15 mouse cellular contexts compared by ENCODE assay signal in the genomic region with DNA sequence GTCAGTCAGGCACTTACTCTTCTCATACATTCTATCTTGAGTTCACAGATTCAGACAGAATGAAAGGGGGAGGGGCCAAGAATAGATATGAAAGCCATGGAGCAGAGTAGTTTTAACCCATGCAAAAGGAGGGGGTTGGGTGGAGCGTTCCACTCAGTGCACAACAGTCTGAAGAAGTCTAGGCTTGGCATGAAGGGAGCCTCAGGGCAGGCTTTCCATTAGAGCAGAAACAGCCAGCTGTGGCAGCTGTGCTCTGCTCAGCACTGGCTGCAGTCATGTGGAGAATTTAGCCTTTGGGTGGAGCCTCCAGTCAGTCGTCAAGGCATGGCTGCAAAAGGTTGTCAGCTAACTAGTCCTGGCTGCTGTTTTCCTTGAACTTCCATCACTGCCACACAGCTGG.
DNase-seq lines count a peak whose midpoint lies in the region; ATAC-seq and TF ChIP-seq lines count a peak whose summit lies in the region.
"Had no signal": no experiment of that assay in that cellular context is flagged by ENCODE, and none has a peak within 500 bp of the region (broad histone marks: within the 10 kb centered on the region; RNA-seq: fewer than 3 reads in every experiment).

No protein-coding gene starts in this region.

- no peaks in the 10 kb centered on the region for H3K36me3 ChIP-seq in lung, embryonic 14.5 days (ENCODE audit: insufficient read depth)
- no peaks in the 10 kb centered on the region for H3K36me3 ChIP-seq in embryonic facial prominence, embryonic 11.5 days (replicated peaks; ENCODE audit: control insufficient read depth, insufficient read depth, low read depth, low read length)
- H3K36me3 ChIP-seq in limb, embryonic 15.5 days: no peaks in the 10 kb centered on the region
- H3K36me3 ChIP-seq: heart, embryonic 12.5 days; hindbrain, embryonic 15.5 days; liver, embryonic 15.5 days had no signal

- H3K4me1 ChIP-seq in lung, embryonic 14.5 days (ENCODE audit: insufficient read depth): no peaks in the 10 kb centered on the region
- no peaks in the 10 kb centered on the region for H3K4me1 ChIP-seq in embryonic facial prominence, embryonic 11.5 days (ENCODE audit: control insufficient read depth, insufficient read depth, low read length)
- no peaks in the 10 kb centered on the region for H3K4me1 ChIP-seq in limb, embryonic 15.5 days
- H3K4me1 ChIP-seq: heart, embryonic 12.5 days; hindbrain, embryonic 15.5 days; liver, embryonic 15.5 days had no signal

- H3K4me2 ChIP-seq in lung, embryonic 14.5 days: no peak overlapping the region
- no peak overlapping the region for H3K4me2 ChIP-seq in embryonic facial prominence, embryonic 11.5 days (ENCODE audit: low read depth, low read length)
- no peak overlapping the region for H3K4me2 ChIP-seq in limb, embryonic 15.5 days
- H3K4me2 ChIP-seq: heart, embryonic 12.5 days; hindbrain, embryonic 15.5 days; liver, embryonic 15.5 days had no signal

- ATAC-seq in lung, embryonic 14.5 days (ENCODE audit: insufficient read depth): peak; percentile 49; the same call in 1 of the 2 replicates
- peak; percentile 80; the same call in 1 of the 2 replicates for ATAC-seq in embryonic facial prominence, embryonic 11.5 days (replicated peaks; ENCODE audit: insufficient number of reproducible peaks, low FRiP score, low TSS enrichment, low read depth)
- peak; percentile 52; the same call in 1 of the 2 replicates for ATAC-seq in limb, embryonic 15.5 days (ENCODE audit: insufficient number of reproducible peaks, low FRiP score, low TSS enrichment, low read depth)

- H3K9ac ChIP-seq in lung, embryonic 14.5 days: no peak overlapping the region
- no peak overlapping the region for H3K9ac ChIP-seq in embryonic facial prominence, embryonic 11.5 days (replicated peaks; ENCODE audit: low read length)
- H3K9ac ChIP-seq in limb, embryonic 15.5 days: no peak overlapping the region
- H3K9ac ChIP-seq: heart, embryonic 12.5 days; hindbrain, embryonic 15.5 days; liver, embryonic 15.5 days had no signal

- H3K27ac ChIP-seq in lung, embryonic 14.5 days (ENCODE audit: low read depth): no peak overlapping the region
- H3K27ac ChIP-seq in embryonic facial prominence, embryonic 11.5 days (replicated peaks; ENCODE audit: low read depth, low read length): no peak overlapping the region
- H3K27ac ChIP-seq in limb, embryonic 15.5 days: no peak overlapping the region
- H3K27ac ChIP-seq: hindbrain, embryonic 15.5 days; liver, embryonic 15.5 days had no signal

- no peak for TF ChIP-seq CTCF in lung, embryonic 14.5 days (IDR thresholded peaks at IDR 0.05; ENCODE audit: low read depth)

- peak; percentile 6 for DNase-seq in embryo, embryonic 10 days (ENCODE audit: low spot score)
- DNase-seq in embryo, embryonic 9.5 days (ENCODE audit: extremely low spot score): no peak
- peak; percentile 15 for DNase-seq in lung, embryonic 14.5 days
- no peak for DNase-seq in lung, postnatal 4 days
- DNase-seq in embryonic facial prominence, embryonic 11.5 days (ENCODE audit: low spot score): peak; percentile 7
- no peak for DNase-seq in gastrocnemius, postnatal 10 days
- no peak for DNase-seq in right cerebral cortex, postnatal 36 days (ENCODE audit: low spot score in 2 of 2)
- DNase-seq: adrenal gland, postnatal 36 days; gastrocnemius, postnatal 14 days; spleen, adult 18-20 months had no signal

- 50% methylated on average over 2 of the region's 2 CpGs for WGBS in lung, embryonic 14.5 days
- 33% methylated on average over 2 of the region's 2 CpGs for WGBS in embryonic facial prominence, embryonic 11.5 days
- 20% methylated on average over 2 of the region's 2 CpGs for WGBS in limb, embryonic 15.5 days

- no peaks in the 10 kb centered on the region for H3K27me3 ChIP-seq in lung, embryonic 14.5 days (ENCODE audit: insufficient read depth, low read length)
- no peaks in the 10 kb centered on the region for H3K27me3 ChIP-seq in embryonic facial prominence, embryonic 11.5 days (ENCODE audit: control insufficient read depth, insufficient read depth, low read length)
- H3K27me3 ChIP-seq in limb, embryonic 15.5 days: no peaks in the 10 kb centered on the region
- H3K27me3 ChIP-seq: heart, embryonic 12.5 days; hindbrain, embryonic 15.5 days; liver, embryonic 15.5 days had no signal

- H3K4me3 ChIP-seq in lung, embryonic 14.5 days (ENCODE audit: low read depth, low read length): no peak overlapping the region
- H3K4me3 ChIP-seq in embryonic facial prominence, embryonic 11.5 days (ENCODE audit: low read depth, low read length): no peak overlapping the region
- no peak overlapping the region for H3K4me3 ChIP-seq in limb, embryonic 15.5 days
- H3K4me3 ChIP-seq: heart, embryonic 12.5 days; hindbrain, embryonic 15.5 days; liver, embryonic 15.5 days; myocyte had no signal

- no peaks in the 10 kb centered on the region for H3K9me3 ChIP-seq in lung, embryonic 14.5 days (ENCODE audit: low read depth, low read length)
- H3K9me3 ChIP-seq in embryonic facial prominence, embryonic 11.5 days (replicated peaks; ENCODE audit: control insufficient read depth, low read length): no peaks in the 10 kb centered on the region
- no peaks in the 10 kb centered on the region for H3K9me3 ChIP-seq in limb, embryonic 15.5 days
- H3K9me3 ChIP-seq: heart, embryonic 12.5 days; hindbrain, embryonic 15.5 days; liver, embryonic 15.5 days had no signal

Comparison
In these comparisons a context has a peak if more than half of its experiments do, and no peak if none do; other contexts are left out.
1. DNase-seq: peak in embryo, embryonic 10 days (single experiment), lung, embryonic 14.5 days (single experiment) and embryonic facial prominence, embryonic 11.5 days (single experiment); none in embryo, embryonic 9.5 days (single experiment), lung, postnatal 4 days (0 of 2), gastrocnemius, postnatal 10 days (single experiment) and right cerebral cortex, postnatal 36 days (0 of 2).
2. Peak in every context shown above with its lines, with median percentiles within 50 percentile points of each other: ATAC-seq.